Mouse (Mus musculus): Measurements from ENCODE around the gene Myo6. TPM values are rescaled to one million over a fixed set of nuclear protein-coding genes. Genes with fewer than 3 reads are reported as not detected.
A peak's percentile ranks its signal among the peaks of the same experiment; 100 is the strongest.

The Myo6 gene
- total RNA-seq (2012; rRNA removed) (3.4 and 6.0 TPM in 2 replicates), total RNA-seq (2014; rRNA removed) (10.3 and 11.0 TPM in 2 replicates), polyA plus RNA-seq (2012; ENCODE audit: insufficient read length, low read depth) (39.5 and 48.7 TPM in 2 replicates)

GRCm38 (mm10) chr9:80164611-80165474 lies at the start of gene Myo6:
Gene Myo6, plus strand, starts transcription at chr9:80165031.
- DNase-seq (ENCODE audit: extremely low read depth) = peak; percentile 68

DNA sequence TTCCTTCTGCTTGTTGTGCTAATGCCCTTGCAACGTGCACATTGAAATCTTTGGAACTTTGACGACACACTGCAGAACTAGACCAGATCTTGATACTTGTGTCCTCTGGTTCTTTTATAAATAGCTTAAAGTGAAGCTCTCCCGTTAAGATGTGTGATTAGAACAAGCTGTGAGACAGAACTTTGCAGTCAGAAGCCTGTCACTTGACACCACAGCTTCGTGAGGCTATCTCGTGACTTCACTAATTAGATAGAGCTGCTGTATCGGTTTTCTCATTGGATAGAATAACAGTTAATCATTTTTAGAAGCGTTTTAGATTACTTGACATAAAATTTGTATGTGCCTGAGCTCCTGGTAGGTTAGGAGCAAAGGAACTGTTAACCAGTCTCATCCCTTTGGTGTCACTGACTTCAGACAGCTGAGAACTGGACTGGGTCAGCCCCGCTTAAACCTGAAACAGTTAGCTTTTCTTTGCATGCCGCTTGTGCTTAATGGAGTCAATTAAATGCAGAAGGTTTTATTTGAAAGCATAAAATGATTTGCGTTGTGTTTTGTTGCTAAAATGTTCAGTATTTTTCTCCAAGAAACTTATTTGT lies 18.7 kb upstream of the Myo6 start:
- no peak overlapping the region for H3K4me3 ChIP-seq (replicated peaks in 1 of 3; ENCODE audit: low read depth in 2 of 3, low read length in 2 of 3, poor library complexity in 1 of 3)
- no peak overlapping the region for H3K9ac ChIP-seq (ENCODE audit: insufficient read depth, low read depth)
- DNase-seq (ENCODE audit: extremely low read depth) = no peak
- TF ChIP-seq USF2 (conservative IDR thresholded peaks at IDR 0.05; ENCODE audit: low read depth, low read length) (no peak), RAD21 (IDR thresholded peaks at IDR 0.05; ENCODE audit: low read depth, low read length) (no peak), GABPA (IDR thresholded peaks at IDR 0.05; ENCODE audit: insufficient replicate concordance, low read depth, low read length) (no peak), CTCF (conservative IDR thresholded peaks at IDR 0.05 in 1 of 2, IDR thresholded peaks at IDR 0.05 in 1 of 2; ENCODE audit: low read depth in 2 of 2, low read length in 2 of 2) (no peak), POLR2AphosphoS2 (IDR thresholded peaks at IDR 0.05; ENCODE audit: low read depth, low read length) (no peak), MXI1 (IDR thresholded peaks at IDR 0.05; ENCODE audit: low read depth, low read length) (no peak), UBTF (IDR thresholded peaks at IDR 0.05; ENCODE audit: low read depth, low read length) (no peak), SIN3A (IDR thresholded peaks at IDR 0.05; ENCODE audit: low read length) (no peak), MYC (IDR thresholded peaks at IDR 0.05; ENCODE audit: low read depth, low read length) (no peak), KAT2A (IDR thresholded peaks at IDR 0.05; ENCODE audit: insufficient replicate concordance, low read length) (no peak), PAX5 (IDR thresholded peaks at IDR 0.05; ENCODE audit: low read length) (no peak), RCOR1 (conservative IDR thresholded peaks at IDR 0.05; ENCODE audit: low read depth, low read length) (no peak), ELF1 (IDR thresholded peaks at IDR 0.05; ENCODE audit: low read depth, low read length) (no peak), JUN (IDR thresholded peaks at IDR 0.05; ENCODE audit: insufficient read depth, low read depth, low read length) (no peak), TCF12 (IDR thresholded peaks at IDR 0.05; ENCODE audit: low read depth, low read length) (no peak), NRF1 (IDR thresholded peaks at IDR 0.05; ENCODE audit: low read depth, low read length) (no peak), CHD1 (IDR thresholded peaks at IDR 0.05; ENCODE audit: low read depth, low read length) (no peak)
- no peaks in the 10 kb centered on the region for H3K9me3 ChIP-seq (replicated peaks; ENCODE audit: low read length)
- dilution Hi-C loops (cut with MboI; ENCODE audit: extremely low pct_ligation_motif_present, extremely low pct_unique_long_range_greater_than_20kb, low sequenced_read_pairs) (no loop called here), in situ Hi-C loops (cut with MboI; ENCODE audit: low pct_ligation_motif_present, low pct_unique_long_range_greater_than_20kb, low sequenced_read_pairs) (no loop called here)
- H3K79me2 ChIP-seq (replicated peaks; ENCODE audit: control insufficient read depth, extremely low read depth, insufficient read depth, poor library complexity, severe bottlenecking) = no peaks in the 10 kb centered on the region
- H3K36me3 ChIP-seq (replicated peaks in 1 of 2; ENCODE audit: control insufficient read depth in 1 of 2, insufficient read depth in 1 of 2, low read length in 1 of 2) = peaks cover 29 to 74% of the 10 kb centered on the region in 2 experiments
- no peaks in the 10 kb centered on the region for H3K27me3 ChIP-seq (replicated peaks)
- H3K27ac ChIP-seq (ENCODE audit: insufficient read depth, low read depth) = no peak overlapping the region
- H3K4me2 ChIP-seq (ENCODE audit: insufficient read depth, low read depth, poor library complexity, severe bottlenecking) = no peak overlapping the region
- H3K4me1 ChIP-seq (ENCODE audit: control insufficient read depth in 1 of 2, insufficient read depth in 2 of 2) = no peaks in the 10 kb centered on the region

More at GRCm38 (mm10) chr9:80164611-80165474, at the start of gene Myo6:
- Histone ChIP-seq H3K4me1 (ENCODE audit: control insufficient read depth in 1 of 2, insufficient read depth in 2 of 2) (peaks cover 3 to 14% of the 10 kb centered on the region in 2 experiments; a peak in 2 of 4 replicates), H3K36me3 (replicated peaks in 1 of 2; ENCODE audit: control insufficient read depth in 1 of 2, insufficient read depth in 1 of 2, low read length in 1 of 2) (no peaks in the 10 kb centered on the region), H3K9me3 (replicated peaks; ENCODE audit: low read length) (peaks cover 4% of the 10 kb centered on the region), H3K9ac (ENCODE audit: insufficient read depth, low read depth) (peak within 1 kb of the TSS; percentile 16; the same call in 1 of the 2 replicates), H3K79me2 (replicated peaks; ENCODE audit: control insufficient read depth, extremely low read depth, insufficient read depth, poor library complexity, severe bottlenecking) (no peaks in the 10 kb centered on the region), H3K4me3 (replicated peaks in 1 of 3; ENCODE audit: low read depth in 2 of 3, low read length in 2 of 3, poor library complexity in 1 of 3) (peak within 1 kb of the TSS; percentile 55 to 91 (median 66)), H3K4me2 (ENCODE audit: insufficient read depth, low read depth, poor library complexity, severe bottlenecking) (peak within 1 kb of the TSS; percentile 85), H3K27ac (ENCODE audit: insufficient read depth, low read depth) (no peak within 1 kb of the TSS), H3K27me3 (replicated peaks) (peaks cover 7% of the 10 kb centered on the region)
- TF ChIP-seq POLR2A (IDR thresholded peaks at IDR 0.05; ENCODE audit: low read depth, low read length) (0 out of 2 replicates have a peak, but pooled peaks have one; percentile 23), NRF1 (IDR thresholded peaks at IDR 0.05; ENCODE audit: low read depth, low read length) (peak; percentile 65), CHD2 (IDR thresholded peaks at IDR 0.05; ENCODE audit: low read length) (no peak), ETS1 (conservative IDR thresholded peaks at IDR 0.05; ENCODE audit: low read depth, low read length) (no peak), UBTF (IDR thresholded peaks at IDR 0.05; ENCODE audit: low read depth, low read length) (0 out of 2 replicates have a peak, but pooled peaks have one; percentile 30), ELF1 (IDR thresholded peaks at IDR 0.05; ENCODE audit: low read depth, low read length) (0 out of 2 replicates have a peak, but pooled peaks have one; percentile 9), TCF12 (IDR thresholded peaks at IDR 0.05; ENCODE audit: low read depth, low read length) (0 out of 2 replicates have a peak, but pooled peaks have one; percentile 40), MAZ (IDR thresholded peaks at IDR 0.05; ENCODE audit: low read depth, low read length) (0 out of 2 replicates have a peak, but pooled peaks have one; percentile 16), ZNF384 (IDR thresholded peaks at IDR 0.05; ENCODE audit: low read depth, low read length) (no peak), E2F4 (IDR thresholded peaks at IDR 0.05; ENCODE audit: insufficient replicate concordance, low read depth, low read length) (no peak)
- in situ Hi-C loops (cut with MboI; ENCODE audit: low pct_ligation_motif_present, low pct_unique_long_range_greater_than_20kb, low sequenced_read_pairs) = no loop called here
- dilution Hi-C loops (cut with MboI; ENCODE audit: extremely low pct_ligation_motif_present, extremely low pct_unique_long_range_greater_than_20kb, low sequenced_read_pairs) = no loop called here

Data from CH12.LX (cell line).